Mouse (Mus musculus) limb, embryonic 11.5 days (tissue): ENCODE measurements at regions not wholly inside any gene's neighbourhood (a gene's known extent, or its start where the extent isn't known, plus 50 kb on each side); places are given as distances from the start of the nearest gene placed in this dataset.

ENCODE experiments used
- ATAC-seq: fragments of 200-750 bp; cut with Nextera tagmentation; 2 replicates; pipeline ENCODE4 v1.8.0; 2017; ENCODE audit warnings: low read depth; ENCODE audit not compliant: insufficient number of reproducible peaks, low FRiP score, low TSS enrichment
- DNase-seq: peaks from one replicate; pipeline ENCODE4 v3.0.0-alpha.2; 2015; ENCODE audit warnings: low spot score
- H3K27ac ChIP-seq: fragments of 300-500 bp; sonication (generic); replicated peaks from 2 replicates; pipeline ENCODE4 v1.5.1; 2014; ENCODE audit warnings: low read depth, mild to moderate bottlenecking, low read length
- H3K27me3 ChIP-seq: fragments of 300-500 bp; sonication (generic); 2 replicates; pipeline ENCODE4 v1.6.1; 2014; ENCODE audit warnings: mild to moderate bottlenecking, low read length, mixed read lengths; ENCODE audit not compliant: control insufficient read depth, insufficient read depth
- H3K36me3 ChIP-seq: fragments of 300-500 bp; sonication (generic); 2 replicates; pipeline ENCODE4 v1.6.1; 2014; ENCODE audit warnings: mild to moderate bottlenecking, low read length, moderate library complexity, mixed read lengths; ENCODE audit not compliant: control insufficient read depth, insufficient read depth
- H3K4me1 ChIP-seq: fragments of 300-500 bp; sonication (generic); 2 replicates; pipeline ENCODE4 v1.6.1; 2014; ENCODE audit warnings: low read length, mixed read lengths; ENCODE audit not compliant: control insufficient read depth, insufficient read depth
- H3K4me2 ChIP-seq: fragments of 300-500 bp; sonication (generic); 2 replicates; pipeline ENCODE4 v1.6.1; 2014; ENCODE audit warnings: low read depth, mild to moderate bottlenecking, moderate library complexity; ENCODE audit not compliant: severe bottlenecking
- H3K4me3 ChIP-seq: fragments of 300-500 bp; sonication (generic); 2 replicates; pipeline ENCODE4 v1.5.1; 2014; ENCODE audit warnings: low read depth, low read length
- H3K9ac ChIP-seq: fragments of 300-500 bp; sonication (generic); 2 replicates; pipeline ENCODE4 v1.6.1; 2014; ENCODE audit warnings: mild to moderate bottlenecking, low read length
- H3K9me3 ChIP-seq: fragments of 300-500 bp; sonication (generic); 2 replicates; pipeline ENCODE4 v1.6.1; 2016; ENCODE audit warnings: low read length; ENCODE audit not compliant: control insufficient read depth
- WGBS: fragments of 180-500 bp; shearing (Covaris S2); extraction: QIAGEN DNeasy Blood & Tissue Kit; methylation state at CpG from one replicate; pipeline ENCODE4 v1.1.7; 2014; 5-methylcytosine and 5-hydroxymethylcytosine counted together

GRCm38 (mm10) chr1:92726341-92726740, 77.7 kb upstream of the Otos start:
- WGBS = 81% methylated on average over 6 of the region's 6 CpGs

GRCm38 (mm10) chr1:92724135-92724534, 75.5 kb upstream of the Otos start:
- no peaks in the 10 kb centered on the region for H3K36me3 ChIP-seq
- H3K4me1 ChIP-seq = no peaks in the 10 kb centered on the region
- H3K4me2 ChIP-seq = no peak overlapping the region
- H3K9me3 ChIP-seq = no peaks in the 10 kb centered on the region
- DNase-seq = no peak
- H3K27me3 ChIP-seq = no peaks in the 10 kb centered on the region
- H3K9ac ChIP-seq = no peak overlapping the region
- ATAC-seq = no peak
- H3K27ac ChIP-seq = no peak overlapping the region
- 73% methylated on average over 3 of the region's 3 CpGs for WGBS
- H3K4me3 ChIP-seq = no peak overlapping the region

More at GRCm38 (mm10) chr1:92726341-92726740, 77.7 kb upstream of the Otos start:
- Histone ChIP-seq H3K4me3 (no peak overlapping the region), H3K9me3 (no peaks in the 10 kb centered on the region), H3K9ac (no peak overlapping the region), H3K36me3 (no peaks in the 10 kb centered on the region), H3K27me3 (no peaks in the 10 kb centered on the region), H3K4me1 (no peaks in the 10 kb centered on the region), H3K27ac (no peak overlapping the region), H3K4me2 (no peak overlapping the region)
- DNase-seq (no peak), ATAC-seq (no peak)

DNA sequence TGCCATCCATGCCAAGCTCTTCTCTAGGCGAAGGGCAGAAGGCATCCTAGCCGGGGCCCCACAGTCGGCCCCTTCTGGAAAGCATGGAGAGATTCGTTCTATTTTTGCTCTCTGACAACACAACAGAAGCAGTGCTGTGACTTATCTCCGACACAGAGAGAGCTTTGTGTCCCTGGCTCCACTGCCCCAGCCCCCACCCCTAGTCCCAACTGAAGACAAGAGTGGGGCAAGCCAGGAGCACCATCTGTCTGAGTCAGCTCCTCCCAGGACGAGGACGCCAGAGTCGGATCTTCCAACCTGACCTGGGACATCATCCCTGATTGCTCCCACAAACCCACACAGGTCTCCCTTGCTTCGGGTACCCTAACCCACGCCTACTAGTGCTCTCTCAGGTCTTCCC, 71.9 kb upstream of the Otos start:
- no peak overlapping the region for H3K27ac ChIP-seq
- DNase-seq (no peak), ATAC-seq (no peak)
- no peak overlapping the region for H3K4me3 ChIP-seq
- H3K36me3 ChIP-seq = no peaks in the 10 kb centered on the region
- no peaks in the 10 kb centered on the region for H3K27me3 ChIP-seq
- 74% methylated on average over 10 of the region's 10 CpGs for WGBS
- no peak overlapping the region for H3K4me2 ChIP-seq
- H3K9ac ChIP-seq = no peak overlapping the region
- no peaks in the 10 kb centered on the region for H3K9me3 ChIP-seq
- H3K4me1 ChIP-seq = no peaks in the 10 kb centered on the region

GRCm38 (mm10) chr1:92719864-92720263, 71.2 kb upstream of the Otos start:
- Histone ChIP-seq H3K27ac (no peak overlapping the region), H3K4me2 (no peak overlapping the region), H3K9me3 (no peaks in the 10 kb centered on the region), H3K4me3 (no peak overlapping the region), H3K9ac (no peak overlapping the region), H3K4me1 (peaks cover 5% of the 10 kb centered on the region), H3K27me3 (no peaks in the 10 kb centered on the region), H3K36me3 (no peaks in the 10 kb centered on the region)
- DNase-seq (no peak), ATAC-seq (no peak)
- WGBS = 95% methylated on average over 6 of the region's 6 CpGs

DNA sequence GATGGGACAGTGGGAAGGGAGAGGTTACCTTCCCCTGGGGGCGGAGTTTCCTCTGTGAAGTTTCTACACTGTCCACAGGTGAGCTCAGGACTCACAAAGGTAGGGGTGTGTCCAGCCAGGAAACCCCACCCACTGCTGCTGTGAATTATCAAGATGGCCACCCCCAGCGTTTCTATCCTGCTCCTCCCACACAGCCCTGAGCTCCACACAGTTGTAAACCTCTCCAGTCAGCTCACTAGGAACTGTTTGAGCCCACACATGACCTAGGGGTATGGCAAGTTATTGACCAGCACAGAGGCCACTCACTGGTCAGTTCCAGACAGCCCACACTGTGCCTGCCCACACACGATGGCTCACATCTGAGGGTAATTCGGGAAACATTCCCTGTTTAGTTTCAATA, 69.5 kb upstream of the Otos start:
- ATAC-seq = no peak
- Histone ChIP-seq H3K27me3 (no peaks in the 10 kb centered on the region), H3K9ac (no peak overlapping the region), H3K36me3 (no peaks in the 10 kb centered on the region), H3K4me2 (no peak overlapping the region), H3K4me3 (no peak overlapping the region), H3K4me1 (peaks cover 12% of the 10 kb centered on the region), H3K9me3 (no peaks in the 10 kb centered on the region), H3K27ac (no peak overlapping the region)
- no peak for DNase-seq
- 67% methylated on average over 4 of the region's 4 CpGs for WGBS

DNA sequence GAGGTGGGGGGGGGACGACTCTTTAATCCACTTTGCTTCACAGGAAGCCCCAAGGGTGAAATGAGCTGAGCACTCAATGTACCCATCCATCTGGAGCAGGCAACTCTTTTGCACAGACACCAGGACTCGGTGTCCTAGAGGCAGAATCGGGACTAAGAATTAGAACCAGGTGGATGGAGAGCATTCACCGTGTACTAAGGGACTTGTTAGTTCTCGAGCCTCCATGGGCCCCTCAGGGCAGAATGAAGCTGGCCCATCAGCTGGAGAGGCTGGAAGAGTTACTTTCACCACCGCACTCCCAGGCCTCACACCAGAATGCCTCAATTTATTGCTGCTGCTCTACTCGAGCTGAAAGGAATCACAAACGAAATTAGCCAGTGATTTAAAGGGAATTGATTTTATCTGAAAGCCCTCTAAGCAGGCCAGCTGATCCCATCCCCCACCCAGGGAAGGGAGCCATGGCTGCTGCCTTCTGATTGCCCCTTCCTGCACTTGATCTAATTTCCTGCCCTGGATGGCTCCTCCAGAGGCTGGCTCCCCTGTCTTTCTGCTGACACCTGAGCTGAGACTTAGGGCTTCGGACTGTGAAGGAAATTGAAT, 66.2 kb upstream of the Otos start:
- DNase-seq (peak; percentile 39), ATAC-seq (no peak)
- no peak overlapping the region for H3K9ac ChIP-seq

DNA sequence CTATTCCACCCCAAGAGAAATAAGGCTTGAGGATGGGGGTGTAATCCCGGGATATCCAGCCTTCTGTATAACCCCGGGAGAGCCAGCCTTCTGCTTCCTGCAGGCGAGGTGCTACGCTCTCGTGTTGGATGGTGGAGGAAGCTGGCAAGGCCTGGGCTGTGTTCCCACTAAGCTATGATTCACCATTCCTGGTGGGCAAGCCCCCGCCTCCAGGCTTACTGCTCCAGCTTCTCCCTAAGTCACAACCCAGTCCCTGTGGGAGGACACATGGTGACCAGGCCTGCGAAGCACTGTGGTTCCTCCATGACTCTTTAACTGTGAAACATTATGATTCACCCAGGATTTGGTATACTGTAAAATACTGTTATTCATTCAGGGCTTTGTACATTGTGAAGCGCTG, 63.7 kb upstream of the Otos start:
- Histone ChIP-seq H3K27me3 (no peaks in the 10 kb centered on the region), H3K4me2 (no peak overlapping the region), H3K27ac (no peak overlapping the region), H3K4me1 (peaks cover 14% of the 10 kb centered on the region), H3K9me3 (no peaks in the 10 kb centered on the region), H3K9ac (no peak overlapping the region), H3K36me3 (no peaks in the 10 kb centered on the region), H3K4me3 (no peak overlapping the region)
- 87% methylated on average over 8 of the region's 8 CpGs for WGBS
- ATAC-seq = no peak
- DNase-seq = no peak

More for the DNA sequence above, 66.2 kb upstream of the Otos start:
- Histone ChIP-seq H3K27ac (no peak overlapping the region; the same call in 1 of the 2 replicates), H3K4me1 (peaks cover 12% of the 10 kb centered on the region), H3K4me2 (no peak overlapping the region), H3K4me3 (no peak overlapping the region), H3K27me3 (no peaks in the 10 kb centered on the region), H3K9me3 (no peaks in the 10 kb centered on the region), H3K36me3 (no peaks in the 10 kb centered on the region)
- WGBS = 9% methylated on average over 9 of the region's 9 CpGs

DNA sequence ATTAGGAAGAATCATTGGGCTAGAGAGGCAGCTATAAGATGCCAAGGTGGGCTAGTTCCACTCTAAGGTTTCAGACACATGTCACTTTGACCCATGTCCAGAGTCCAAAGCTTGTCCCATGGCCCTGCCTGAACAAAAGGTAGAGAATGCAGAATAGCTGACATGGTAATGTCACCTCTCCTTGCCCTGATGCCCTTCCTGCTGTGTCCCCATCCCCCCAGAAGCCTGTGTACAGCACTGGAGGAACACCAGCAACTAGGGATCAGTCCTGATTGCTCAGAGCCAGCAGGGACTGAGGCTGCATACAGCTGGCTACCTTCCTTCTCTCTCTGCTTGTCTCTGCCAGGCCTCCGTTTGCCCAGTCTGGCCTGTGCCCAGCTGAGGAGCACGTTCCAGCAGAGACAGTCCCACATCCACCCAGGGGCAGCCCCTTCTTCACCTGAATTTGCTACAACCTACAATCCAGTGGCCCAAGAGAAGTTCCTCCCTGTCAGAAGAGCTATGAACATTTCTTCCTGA, 61.7 kb upstream of the Otos start:
- Histone ChIP-seq H3K27me3 (no peaks in the 10 kb centered on the region), H3K9ac (no peak overlapping the region), H3K36me3 (no peaks in the 10 kb centered on the region), H3K4me3 (no peak overlapping the region), H3K9me3 (no peaks in the 10 kb centered on the region), H3K27ac (no peak overlapping the region), H3K4me1 (peaks cover 14% of the 10 kb centered on the region), H3K4me2 (no peak overlapping the region)
- ATAC-seq = no peak
- no peak for DNase-seq
- 87% methylated on average over 2 of the region's 2 CpGs for WGBS
